Comparison of ENCODE assay signal across 8 mouse cellular contexts in the genomic region with DNA sequence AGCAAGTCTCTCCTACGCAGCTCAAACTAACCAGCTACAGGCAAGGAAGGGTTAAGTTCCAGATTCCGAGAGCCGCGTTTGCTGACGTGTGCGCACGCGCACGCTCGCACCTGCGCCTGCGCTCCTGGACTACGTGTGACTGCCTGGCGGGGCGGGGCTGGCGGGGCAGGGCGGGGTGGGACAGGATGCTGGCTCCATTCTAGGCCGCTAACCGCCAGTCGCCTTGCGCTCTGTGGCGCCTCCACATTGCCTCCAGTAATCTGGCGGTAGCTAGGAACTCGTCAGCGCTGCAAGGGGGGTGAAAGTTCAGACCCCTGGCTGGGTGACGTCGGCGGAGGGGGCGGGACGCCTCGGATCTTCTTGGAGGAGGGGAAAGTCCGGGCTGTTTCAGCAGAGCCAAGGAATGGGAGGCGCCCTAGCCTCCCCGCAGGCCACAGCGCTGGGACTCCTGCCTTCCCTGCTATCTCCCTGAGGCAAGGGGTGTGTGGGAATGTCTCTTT. TPM values are rescaled to one million over a fixed set of nuclear protein-coding genes. Genes with fewer than 3 reads are reported as not detected.
DNase-seq lines count a peak whose midpoint lies in the region; ATAC-seq and TF ChIP-seq lines count a peak whose summit lies in the region.

No protein-coding gene starts in this region.

- peak; percentile 98 for DNase-seq in ZHBTc4 (ENCODE audit: low read depth, low spot score)
- peak; percentile 96 for DNase-seq in gastrocnemius, adult 2 months
- peak; percentile 93 for DNase-seq in hindbrain, postnatal 0 days (ENCODE audit: low spot score)
- peak; percentile 87 to 89 for DNase-seq in left cerebral cortex, adult 2 months (ENCODE audit: extremely low spot score in 1 of 2, low spot score in 2 of 2)
- DNase-seq in right cerebral cortex, adult 2 months (ENCODE audit: low spot score in 2 of 2) = peak; percentile 84 to 88
- peak; percentile 94 for DNase-seq in urinary bladder, postnatal 14 days (ENCODE audit: low spot score)

- H3K36me3 ChIP-seq in hindbrain, postnatal 0 days (ENCODE audit: insufficient read depth, low read length) = no peaks in the 10 kb centered on the region

- peak overlapping the region; percentile 54 for H3K9ac ChIP-seq in hindbrain, postnatal 0 days (replicated peaks; ENCODE audit: low read length)

- no peaks in the 10 kb centered on the region for H3K27me3 ChIP-seq in hindbrain, postnatal 0 days (ENCODE audit: insufficient read depth, low read length)

- no peaks in the 10 kb centered on the region for H3K4me1 ChIP-seq in hindbrain, postnatal 0 days (ENCODE audit: insufficient read depth, low read length)

- intact Hi-C loops in gastrocnemius, adult 2 months (cut with DNase I) = loop anchor here (1.0 to 10.0 kb wide), 2 partner anchors 30 to 87 kb away; partner anchors contain the start of gene Usp9x
- intact Hi-C loops in left cerebral cortex, adult 2 months (cut with DNase I) = loop anchor here (1.0 to 5.0 kb wide), 2 partner anchors 30 to 164 kb away; partner anchors contain the start of gene Usp9x

- no peaks in the 10 kb centered on the region for H3K9me3 ChIP-seq in hindbrain, postnatal 0 days (ENCODE audit: low read length)

- peak; percentile 100 for ATAC-seq in common myeloid progenitor, adult 5-6 weeks (replicated peaks; ENCODE audit: low read depth, poor library complexity, severe bottlenecking)
- ATAC-seq in hindbrain, postnatal 0 days = peak; percentile 99
- ATAC-seq in megakaryocyte, adult 5-6 weeks (ENCODE audit: poor library complexity, severe bottlenecking) = peak; percentile 100

- H3K4me3 ChIP-seq in gastrocnemius, adult 2 months = peak overlapping the region; percentile 77
- peak overlapping the region; percentile 40 for H3K4me3 ChIP-seq in hindbrain, postnatal 0 days (ENCODE audit: low read length)
- peak overlapping the region; percentile 59 for H3K4me3 ChIP-seq in left cerebral cortex, adult 2 months

- peak overlapping the region; percentile 93 for H3K27ac ChIP-seq in gastrocnemius, adult 2 months
- H3K27ac ChIP-seq in hindbrain, postnatal 0 days = peak overlapping the region; percentile 88
- H3K27ac ChIP-seq in left cerebral cortex, adult 2 months = peak overlapping the region; percentile 92

- H3K4me2 ChIP-seq in hindbrain, postnatal 0 days (ENCODE audit: low read depth, low read length) = peak overlapping the region; percentile 52

- peak; percentile 14; the same call in 1 of the 2 replicates for TF ChIP-seq CTCF in gastrocnemius, adult 2 months (IDR thresholded peaks at IDR 0.05)
- peak; percentile 53 for TF ChIP-seq CTCF in hindbrain, postnatal 0 days (IDR thresholded peaks at IDR 0.05; ENCODE audit: low read depth)
- no peak; the same call in 1 of the 2 replicates for TF ChIP-seq CTCF in left cerebral cortex, adult 2 months (IDR thresholded peaks at IDR 0.05)

- 19% methylated on average over 35 of the region's 35 CpGs for WGBS in hindbrain, postnatal 0 days

RNA-seq across cellular contexts. Expression of gene Usp9x, which starts 29.6 kb away (rescaled TPM):
- total RNA-seq in common myeloid progenitor, adult 5-6 weeks (2017) = 148 and 154 TPM in 2 replicates
- 100 to 1,000 TPM; 130 to 150 TPM for total RNA-seq in gastrocnemius, adult 2 months (2021)
- 259 and 270 TPM in 2 replicates for total RNA-seq in hindbrain, postnatal 0 days (2014; rRNA removed)
- polyA plus RNA-seq in hindbrain, postnatal 0 days (2015; fragmentation: Nextera tagmentation; extraction: Ambion mirVana) = 28.2 and 29.0 TPM in 2 replicates
- total RNA-seq in left cerebral cortex, adult 2 months (2021) = 100 to 1,000 TPM; 245 to 256 TPM
- total RNA-seq in megakaryocyte, adult 5-6 weeks (2015) = 98.3 and 106 TPM in 2 replicates
- total RNA-seq in megakaryocyte, adult 5-6 weeks (2017) = 94.6 and 121 TPM in 2 replicates

Comparison
In these comparisons a context has a peak if more than half of its experiments do, and no peak if none do; other contexts are left out.
1. Peak in every context shown above with its lines: DNase-seq, ATAC-seq, H3K4me3 ChIP-seq and H3K27ac ChIP-seq.